Mouse (Mus musculus): ENCODE results near the gene Adam29. TPM values are rescaled to one million over a fixed set of nuclear protein-coding genes. Genes with fewer than 3 reads are reported as not detected.

Adam29 gene
- total RNA-seq (2014; rRNA removed): not detected in 2 replicates
- not detected in 2 replicates for polyA plus RNA-seq (2015; fragmentation: Nextera tagmentation; extraction: Ambion mirVana)

GRCm38 (mm10) chr8:55906848-55907247 lies at the start of gene Adam29:
TSS of gene Adam29 (minus strand) at chr8:55906948.
- Histone ChIP-seq H3K27ac (ENCODE audit: low read depth, low read length) (no peak within 1 kb of the TSS), H3K9me3 (ENCODE audit: low read length) (no peaks in the 10 kb centered on the region), H3K27me3 (ENCODE audit: insufficient read depth, low read length) (no peaks in the 10 kb centered on the region), H3K4me2 (ENCODE audit: low read depth, low read length, poor library complexity, severe bottlenecking) (no peak within 1 kb of the TSS), H3K4me1 (ENCODE audit: insufficient read depth, low read length) (no peaks in the 10 kb centered on the region), H3K9ac (replicated peaks; ENCODE audit: low read length, poor library complexity, severe bottlenecking) (no peak within 1 kb of the TSS), H3K4me3 (ENCODE audit: low read depth, low read length) (no peak within 1 kb of the TSS), H3K36me3 (ENCODE audit: insufficient read depth, low read length) (no peaks in the 10 kb centered on the region)
- TF ChIP-seq CTCF (IDR thresholded peaks at IDR 0.05): no peak
- WGBS: 83% methylated on average over 1 of the region's 1 CpGs
- ATAC-seq (ENCODE audit: low FRiP score) (no peak), DNase-seq (ENCODE audit: low spot score) (no peak)

- DNase-seq (ENCODE audit: low spot score) (peak; percentile 69), ATAC-seq (ENCODE audit: low FRiP score) (peak; percentile 89)
- Histone ChIP-seq H3K36me3 (ENCODE audit: insufficient read depth, low read length) (no peaks in the 10 kb centered on the region), H3K4me1 (ENCODE audit: insufficient read depth, low read length) (no peaks in the 10 kb centered on the region), H3K27me3 (ENCODE audit: insufficient read depth, low read length) (no peaks in the 10 kb centered on the region), H3K4me2 (ENCODE audit: low read depth, low read length, poor library complexity, severe bottlenecking) (peak overlapping the region; percentile 58), H3K9ac (replicated peaks; ENCODE audit: low read length, poor library complexity, severe bottlenecking) (peak overlapping the region; percentile 52), H3K27ac (ENCODE audit: low read depth, low read length) (peak overlapping the region; percentile 59), H3K9me3 (ENCODE audit: low read length) (no peaks in the 10 kb centered on the region), H3K4me3 (ENCODE audit: low read depth, low read length) (peak overlapping the region; percentile 49)
- no peak for TF ChIP-seq CTCF (IDR thresholded peaks at IDR 0.05)
- WGBS: 0% methylated on average over 8 of the region's 8 CpGs
Measured at GRCm38 (mm10) chr8:55940526-55940880, 33.8 kb upstream of the Adam29 start.

GRCm38 (mm10) chr8:55939870-55940525 lies 33.2 kb upstream of the Adam29 start, which contains the start of gene Glra3:
TSS of gene Glra3 (plus strand) at chr8:55940460.
- Histone ChIP-seq H3K4me2 (ENCODE audit: low read depth, low read length, poor library complexity, severe bottlenecking) (peak within 1 kb of the TSS; percentile 58), H3K36me3 (ENCODE audit: insufficient read depth, low read length) (no peaks in the 10 kb centered on the region), H3K9me3 (ENCODE audit: low read length) (no peaks in the 10 kb centered on the region), H3K4me1 (ENCODE audit: insufficient read depth, low read length) (no peaks in the 10 kb centered on the region), H3K9ac (replicated peaks; ENCODE audit: low read length, poor library complexity, severe bottlenecking) (peak within 1 kb of the TSS; percentile 52), H3K27ac (ENCODE audit: low read depth, low read length) (peak within 1 kb of the TSS; percentile 59), H3K4me3 (ENCODE audit: low read depth, low read length) (peak within 1 kb of the TSS; percentile 49), H3K27me3 (ENCODE audit: insufficient read depth, low read length) (no peaks in the 10 kb centered on the region)
- DNase-seq (ENCODE audit: low spot score) (peak; percentile 81), ATAC-seq (ENCODE audit: low FRiP score) (peak; percentile 94)
- 5% methylated on average over 11 of the region's 11 CpGs for WGBS
- no peak for TF ChIP-seq CTCF (IDR thresholded peaks at IDR 0.05)

Other genes starting within 250 kb of the Adam29 start
- 11.6 and 14.6 TPM in 2 replicates for gene Glra3, start 33.5 kb upstream of the Adam29 start, total RNA-seq (2014; rRNA removed)
- gene Glra3, start 33.5 kb upstream of the Adam29 start, polyA plus RNA-seq (2015; fragmentation: Nextera tagmentation; extraction: Ambion mirVana): 2.3 and 2.5 TPM in 2 replicates

All from midbrain, postnatal 0 days (tissue).